Mouse (Mus musculus): ENCODE measurements around the gene Atat1. TPM values are rescaled to one million over a fixed set of nuclear protein-coding genes. Genes with fewer than 3 reads are reported as not detected.
"Not testable (repeated sequence)": the region's sequence is repeated elsewhere in the genome, so short reads cannot be mapped to it uniquely, and the experiment has no call there.

The Atat1 gene
- polyA plus RNA-seq (2014; fragmentation: Nextera tagmentation; extraction: Ambion mirVana) = 64.0 and 65.4 TPM in 2 replicates

DNA sequence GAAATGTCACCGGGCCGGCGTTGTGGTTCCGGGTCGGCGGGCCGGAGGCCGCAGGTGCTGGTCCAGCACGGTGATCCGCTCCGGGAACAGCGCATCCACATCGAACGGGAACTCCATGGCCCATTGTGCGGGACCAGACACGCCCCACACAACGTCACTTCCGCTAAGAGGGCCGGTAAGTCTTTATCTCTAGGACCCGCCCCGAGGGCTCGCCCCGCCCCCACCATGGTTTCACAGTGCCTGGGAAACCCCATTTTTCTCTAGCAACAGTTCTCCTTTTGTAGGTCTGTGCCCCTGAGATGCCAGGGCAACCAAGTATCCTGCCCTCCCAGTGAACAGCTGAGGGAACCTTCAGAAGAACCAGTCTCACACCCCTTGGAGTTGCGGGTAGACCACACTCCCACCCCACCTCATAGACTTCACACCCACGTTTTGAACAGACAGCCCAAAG is at the start of gene Atat1:
Atat1 (minus strand) TSS at position 157 of the 451 bp plus-strand sequence.
- ATAC-seq (replicated peaks; ENCODE audit: insufficient number of reproducible peaks, low FRiP score, low TSS enrichment) = peak; percentile 86
- Histone ChIP-seq H3K4me1 (ENCODE audit: control insufficient read depth, insufficient read depth, low read length) (peaks cover 6% of the 10 kb centered on the region), H3K27ac (ENCODE audit: low read depth, low read length) (peak within 1 kb of the TSS; percentile 42; the same call in 1 of the 2 replicates), H3K36me3 (ENCODE audit: control insufficient read depth, insufficient read depth, low read length) (peaks cover 7% of the 10 kb centered on the region), H3K4me2 (peak within 1 kb of the TSS; percentile 83), H3K4me3 (ENCODE audit: low read depth, low read length) (peak within 1 kb of the TSS; percentile 63), H3K9ac (ENCODE audit: low read depth, low read length) (peak within 1 kb of the TSS; percentile 72), H3K9me3 (replicated peaks; ENCODE audit: control insufficient read depth, low read length) (no peaks in the 10 kb centered on the region), H3K27me3 (ENCODE audit: control insufficient read depth, insufficient read depth, low read length) (no peaks in the 10 kb centered on the region)
- WGBS (ENCODE audit: insufficient replicate concordance) = 3% methylated on average over 25 of the region's 25 CpGs

DNA sequence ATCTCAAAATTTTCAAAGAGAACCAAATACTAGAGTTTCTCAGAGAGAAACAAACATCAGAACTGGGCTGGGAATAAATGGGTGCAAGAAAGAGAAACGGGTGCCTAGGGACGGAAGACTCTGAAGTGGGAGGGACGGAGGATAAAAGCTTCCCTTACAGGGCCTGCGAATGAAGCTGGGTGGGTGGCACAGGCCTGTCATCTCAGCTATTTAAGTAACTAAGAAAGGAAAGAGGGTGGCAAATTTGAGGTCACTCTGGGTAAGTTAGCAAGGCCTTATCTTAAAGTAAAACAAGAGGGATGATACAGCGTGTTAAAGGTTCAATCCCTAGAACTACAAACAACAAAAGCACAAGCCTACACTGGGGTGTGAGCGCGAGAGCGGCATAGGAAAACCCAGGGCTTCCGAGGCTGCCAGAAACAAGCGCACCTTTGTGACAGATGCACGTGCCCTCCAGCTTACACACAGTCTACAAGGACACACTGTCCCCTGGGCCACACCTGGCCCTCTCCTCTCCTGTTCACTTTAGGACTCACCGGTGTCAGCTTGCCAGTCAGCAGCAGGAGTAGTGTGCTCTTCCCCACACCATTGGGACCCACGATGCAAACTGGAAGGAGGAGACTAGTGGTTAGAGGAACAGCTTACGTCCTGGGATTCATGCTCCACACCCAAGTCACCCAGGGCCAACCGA is 48.8 kb upstream of the Atat1 start:
- ATAC-seq (replicated peaks; ENCODE audit: insufficient number of reproducible peaks, low FRiP score, low TSS enrichment) = no peak
- Histone ChIP-seq H3K4me1 (ENCODE audit: control insufficient read depth, insufficient read depth, low read length) (no peaks in the 10 kb centered on the region), H3K4me3 (ENCODE audit: low read depth, low read length) (no peak overlapping the region), H3K9me3 (replicated peaks; ENCODE audit: control insufficient read depth, low read length) (no peaks in the 10 kb centered on the region), H3K9ac (ENCODE audit: low read depth, low read length) (no peak overlapping the region), H3K27ac (ENCODE audit: low read depth, low read length) (no peak overlapping the region), H3K4me2 (no peak overlapping the region), H3K36me3 (ENCODE audit: control insufficient read depth, insufficient read depth, low read length) (peaks cover 51% of the 10 kb centered on the region), H3K27me3 (ENCODE audit: control insufficient read depth, insufficient read depth, low read length) (no peaks in the 10 kb centered on the region)
- WGBS (ENCODE audit: insufficient replicate concordance) = 94% methylated on average over 15 of the region's 15 CpGs

DNA sequence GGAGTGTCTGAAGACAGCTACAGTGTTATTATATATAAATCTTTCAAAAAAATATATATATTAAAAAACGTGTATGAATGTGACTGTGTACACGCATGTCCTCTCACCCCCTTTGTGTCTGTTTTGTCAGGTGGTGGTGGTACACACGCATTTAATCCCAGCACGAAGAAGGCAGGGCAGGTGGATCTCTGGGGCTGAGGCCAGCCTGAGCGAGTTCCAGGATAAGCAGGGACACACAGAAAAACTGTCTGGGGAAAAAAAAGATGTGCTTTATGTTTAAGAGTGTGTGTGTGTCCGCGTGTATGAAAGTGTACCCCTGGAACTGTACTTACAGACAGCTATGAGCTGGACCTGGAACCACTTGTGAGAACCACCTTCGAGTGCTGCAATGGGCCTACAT is 44.8 kb upstream of the Atat1 start:
- ATAC-seq (replicated peaks; ENCODE audit: insufficient number of reproducible peaks, low FRiP score, low TSS enrichment) = no peak
- H3K4me1 ChIP-seq (ENCODE audit: control insufficient read depth, insufficient read depth, low read length) = no peaks in the 10 kb centered on the region
- H3K27ac ChIP-seq (ENCODE audit: low read depth, low read length) = no peak overlapping the region
- no peaks in the 10 kb centered on the region for H3K27me3 ChIP-seq (ENCODE audit: control insufficient read depth, insufficient read depth, low read length)
- no peak overlapping the region for H3K9ac ChIP-seq (ENCODE audit: low read depth, low read length)
- H3K36me3 ChIP-seq (ENCODE audit: control insufficient read depth, insufficient read depth, low read length) = peaks cover 21% of the 10 kb centered on the region
- H3K9me3 ChIP-seq (replicated peaks; ENCODE audit: control insufficient read depth, low read length) = no peaks in the 10 kb centered on the region
- H3K4me2 ChIP-seq = no peak overlapping the region
- no peak overlapping the region for H3K4me3 ChIP-seq (ENCODE audit: low read depth, low read length)
- WGBS (ENCODE audit: insufficient replicate concordance) = 72% methylated on average over 8 of the region's 8 CpGs

DNA sequence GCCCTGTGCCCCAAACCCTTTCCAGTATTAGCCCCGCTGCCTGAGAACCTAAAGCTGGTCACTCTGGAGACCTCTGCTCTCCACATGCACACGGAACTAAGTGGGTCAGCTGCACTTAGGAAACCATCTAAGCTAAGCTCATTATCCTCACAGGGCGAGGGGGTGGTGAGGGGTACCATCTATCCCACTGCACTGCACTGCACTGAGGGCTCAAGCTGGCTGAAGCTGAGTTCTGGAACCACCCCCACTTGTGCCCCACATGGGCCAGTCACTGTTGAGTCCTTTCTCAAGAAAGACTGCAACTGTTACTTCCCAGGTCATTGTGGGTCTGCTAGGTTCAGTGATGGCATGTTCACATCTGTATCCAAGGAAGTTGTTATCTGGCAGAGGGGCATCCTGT is 42.7 kb upstream of the Atat1 start:
- H3K4me2 ChIP-seq; H3K27ac ChIP-seq (ENCODE audit: low read depth, low read length); H3K9ac ChIP-seq (ENCODE audit: low read depth, low read length); H3K36me3 ChIP-seq (ENCODE audit: control insufficient read depth, insufficient read depth, low read length); H3K4me3 ChIP-seq (ENCODE audit: low read depth, low read length); H3K9me3 ChIP-seq (replicated peaks; ENCODE audit: control insufficient read depth, low read length); H3K27me3 ChIP-seq (ENCODE audit: control insufficient read depth, insufficient read depth, low read length); ATAC-seq (replicated peaks; ENCODE audit: insufficient number of reproducible peaks, low FRiP score, low TSS enrichment); H3K4me1 ChIP-seq (ENCODE audit: control insufficient read depth, insufficient read depth, low read length): not testable (repeated sequence)
- 59% methylated on average over 1 of the region's 3 CpGs for WGBS (ENCODE audit: insufficient replicate concordance)

DNA sequence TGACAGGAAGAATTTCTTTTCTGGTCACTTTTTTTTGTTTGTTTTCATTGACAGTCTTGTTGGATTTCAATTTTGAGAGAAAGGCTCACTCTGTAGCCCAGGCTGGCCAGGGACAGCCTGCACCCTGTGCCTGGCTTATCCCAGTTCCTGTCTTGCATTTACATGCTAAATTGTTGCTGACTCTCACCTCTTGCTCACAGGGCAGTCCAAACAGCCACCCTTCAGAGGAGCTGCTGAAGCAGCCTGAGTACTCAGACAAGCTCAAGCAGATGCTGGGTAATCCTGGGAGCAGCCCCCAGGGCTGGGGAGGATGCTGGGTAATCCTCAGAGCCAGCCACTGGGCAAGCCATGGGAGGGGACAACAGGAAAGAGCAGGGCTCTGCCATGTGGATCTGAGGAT is 41.1 kb upstream of the Atat1 start:
- not testable (repeated sequence) for H3K4me3 ChIP-seq (ENCODE audit: low read depth, low read length); H3K27me3 ChIP-seq (ENCODE audit: control insufficient read depth, insufficient read depth, low read length); ATAC-seq (replicated peaks; ENCODE audit: insufficient number of reproducible peaks, low FRiP score, low TSS enrichment); H3K36me3 ChIP-seq (ENCODE audit: control insufficient read depth, insufficient read depth, low read length); H3K4me1 ChIP-seq (ENCODE audit: control insufficient read depth, insufficient read depth, low read length); H3K9ac ChIP-seq (ENCODE audit: low read depth, low read length); H3K9me3 ChIP-seq (replicated peaks; ENCODE audit: control insufficient read depth, low read length); H3K4me2 ChIP-seq; H3K27ac ChIP-seq (ENCODE audit: low read depth, low read length)

DNA sequence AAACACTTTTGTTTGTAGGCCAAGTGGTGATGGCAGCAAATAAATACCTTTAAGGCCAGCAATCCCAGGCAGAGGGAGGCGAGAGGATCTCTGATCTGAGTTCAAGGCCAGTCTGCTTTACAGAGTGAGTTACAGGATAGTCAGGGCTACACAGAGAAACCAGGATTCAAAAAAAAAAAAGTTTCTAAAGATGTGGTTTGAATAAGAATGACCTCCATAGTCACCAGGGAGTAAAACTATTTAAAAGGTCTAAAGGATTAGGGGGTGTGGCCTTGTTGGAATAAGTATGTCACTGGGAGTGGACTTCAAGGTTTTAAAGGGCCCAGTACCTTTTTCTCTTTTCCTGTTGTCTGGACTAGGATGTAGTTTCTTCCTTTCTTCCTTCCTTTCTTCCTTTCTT is 30.1 kb upstream of the Atat1 start:
- Histone ChIP-seq H3K9ac (ENCODE audit: low read depth, low read length) (no peak overlapping the region), H3K4me3 (ENCODE audit: low read depth, low read length) (no peak overlapping the region), H3K9me3 (replicated peaks; ENCODE audit: control insufficient read depth, low read length) (no peaks in the 10 kb centered on the region), H3K4me2 (no peak overlapping the region), H3K27ac (ENCODE audit: low read depth, low read length) (no peak overlapping the region), H3K27me3 (ENCODE audit: control insufficient read depth, insufficient read depth, low read length) (no peaks in the 10 kb centered on the region), H3K4me1 (ENCODE audit: control insufficient read depth, insufficient read depth, low read length) (no peaks in the 10 kb centered on the region), H3K36me3 (ENCODE audit: control insufficient read depth, insufficient read depth, low read length) (no peaks in the 10 kb centered on the region)
- 50% methylated on average over 1 of the region's 1 CpGs for WGBS (ENCODE audit: insufficient replicate concordance)
- ATAC-seq (replicated peaks; ENCODE audit: insufficient number of reproducible peaks, low FRiP score, low TSS enrichment) = no peak

DNA sequence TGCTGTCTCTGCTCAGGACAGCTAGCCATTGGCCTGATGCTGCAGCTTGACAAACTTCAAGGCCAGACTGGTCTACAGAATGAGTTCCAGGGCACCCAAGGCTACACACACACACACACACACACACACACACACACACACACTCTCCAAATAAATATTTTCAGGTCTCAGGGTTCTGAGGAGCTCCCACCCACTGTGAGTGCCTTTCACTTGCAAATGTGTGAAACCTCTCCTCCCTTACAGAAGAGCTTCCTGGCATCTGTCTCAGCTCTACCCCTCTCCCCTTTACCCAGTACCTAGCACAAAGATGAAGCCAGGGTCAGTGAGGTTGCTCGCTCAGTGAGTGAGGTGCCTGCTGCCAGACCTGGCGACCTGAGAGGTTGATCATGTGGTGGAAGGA is 29.2 kb upstream of the Atat1 start:
- Histone ChIP-seq H3K4me2 (no peak overlapping the region), H3K36me3 (ENCODE audit: control insufficient read depth, insufficient read depth, low read length) (no peaks in the 10 kb centered on the region), H3K27me3 (ENCODE audit: control insufficient read depth, insufficient read depth, low read length) (no peaks in the 10 kb centered on the region), H3K4me3 (ENCODE audit: low read depth, low read length) (no peak overlapping the region), H3K9me3 (replicated peaks; ENCODE audit: control insufficient read depth, low read length) (no peaks in the 10 kb centered on the region), H3K27ac (ENCODE audit: low read depth, low read length) (no peak overlapping the region), H3K4me1 (ENCODE audit: control insufficient read depth, insufficient read depth, low read length) (no peaks in the 10 kb centered on the region), H3K9ac (ENCODE audit: low read depth, low read length) (no peak overlapping the region)
- no peak for ATAC-seq (replicated peaks; ENCODE audit: insufficient number of reproducible peaks, low FRiP score, low TSS enrichment)
- WGBS (ENCODE audit: insufficient replicate concordance) = 56% methylated on average over 2 of the region's 2 CpGs

DNA sequence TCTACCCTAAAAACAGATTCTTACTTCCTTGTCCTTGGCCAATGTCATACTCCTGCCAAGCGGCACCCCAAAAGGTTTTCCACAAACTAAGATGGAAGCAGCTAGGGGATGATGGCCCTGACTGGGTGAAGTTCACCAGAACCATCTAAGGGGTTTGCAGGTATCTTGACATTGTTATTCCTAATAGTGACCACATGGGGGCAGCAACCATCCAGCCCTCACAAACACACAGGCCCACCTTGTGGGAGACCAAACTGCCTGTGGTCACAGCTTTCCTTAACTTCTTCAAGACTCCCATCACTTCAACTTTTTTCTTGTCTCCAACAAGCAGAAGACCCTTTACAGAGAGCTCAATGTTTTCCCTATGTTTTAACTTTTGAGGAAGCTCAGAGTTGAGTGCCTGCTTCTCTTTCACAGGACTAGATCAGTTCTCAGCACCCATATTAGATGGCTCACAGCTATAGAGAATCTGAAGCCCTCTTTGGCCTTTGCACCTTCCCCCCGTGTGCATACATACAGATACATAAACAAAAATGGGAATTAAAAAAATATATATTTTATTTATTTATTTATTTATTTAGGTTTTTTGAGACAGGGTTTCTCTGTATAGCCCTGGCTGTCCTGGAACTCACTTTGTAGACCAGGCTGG is 27.9 kb upstream of the Atat1 start:
- Histone ChIP-seq H3K27ac (ENCODE audit: low read depth, low read length) (no peak overlapping the region), H3K9ac (ENCODE audit: low read depth, low read length) (no peak overlapping the region), H3K9me3 (replicated peaks; ENCODE audit: control insufficient read depth, low read length) (no peaks in the 10 kb centered on the region), H3K4me2 (no peak overlapping the region), H3K36me3 (ENCODE audit: control insufficient read depth, insufficient read depth, low read length) (no peaks in the 10 kb centered on the region), H3K4me3 (ENCODE audit: low read depth, low read length) (no peak overlapping the region), H3K27me3 (ENCODE audit: control insufficient read depth, insufficient read depth, low read length) (no peaks in the 10 kb centered on the region), H3K4me1 (ENCODE audit: control insufficient read depth, insufficient read depth, low read length) (no peaks in the 10 kb centered on the region)
- peak; percentile 18; the same call in 1 of the 2 replicates for ATAC-seq (replicated peaks; ENCODE audit: insufficient number of reproducible peaks, low FRiP score, low TSS enrichment)
- WGBS (ENCODE audit: insufficient replicate concordance) = 35% methylated on average over 2 of the region's 2 CpGs

DNA sequence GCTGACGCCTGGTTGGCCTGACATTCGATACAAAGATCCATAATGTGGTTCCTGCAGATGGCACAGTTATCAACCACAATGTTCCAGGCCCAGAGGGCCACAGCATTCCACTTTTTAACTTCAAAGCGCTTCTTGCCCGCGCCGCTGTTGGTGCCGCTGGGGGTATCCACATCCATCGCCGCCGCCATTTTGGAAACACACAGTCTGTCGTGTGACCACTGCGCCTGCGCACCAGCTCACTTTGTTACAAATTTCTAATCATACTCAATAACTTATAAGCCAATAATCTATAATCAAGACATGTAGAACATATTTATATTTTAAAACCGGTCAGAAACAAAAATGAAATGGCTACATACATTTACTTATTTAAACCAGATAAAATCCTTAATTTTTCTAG is 25.9 kb upstream of the Atat1 start:
- 75% methylated on average over 14 of the region's 14 CpGs for WGBS (ENCODE audit: insufficient replicate concordance)

More for the DNA sequence above, 25.9 kb upstream of the Atat1 start:
- H3K27me3 ChIP-seq (ENCODE audit: control insufficient read depth, insufficient read depth, low read length); H3K36me3 ChIP-seq (ENCODE audit: control insufficient read depth, insufficient read depth, low read length); ATAC-seq (replicated peaks; ENCODE audit: insufficient number of reproducible peaks, low FRiP score, low TSS enrichment); H3K4me2 ChIP-seq; H3K9me3 ChIP-seq (replicated peaks; ENCODE audit: control insufficient read depth, low read length); H3K27ac ChIP-seq (ENCODE audit: low read depth, low read length); H3K9ac ChIP-seq (ENCODE audit: low read depth, low read length); H3K4me1 ChIP-seq (ENCODE audit: control insufficient read depth, insufficient read depth, low read length); H3K4me3 ChIP-seq (ENCODE audit: low read depth, low read length): not testable (repeated sequence)
